29 mouse cellular contexts compared by ENCODE assay signal in the genomic region with DNA sequence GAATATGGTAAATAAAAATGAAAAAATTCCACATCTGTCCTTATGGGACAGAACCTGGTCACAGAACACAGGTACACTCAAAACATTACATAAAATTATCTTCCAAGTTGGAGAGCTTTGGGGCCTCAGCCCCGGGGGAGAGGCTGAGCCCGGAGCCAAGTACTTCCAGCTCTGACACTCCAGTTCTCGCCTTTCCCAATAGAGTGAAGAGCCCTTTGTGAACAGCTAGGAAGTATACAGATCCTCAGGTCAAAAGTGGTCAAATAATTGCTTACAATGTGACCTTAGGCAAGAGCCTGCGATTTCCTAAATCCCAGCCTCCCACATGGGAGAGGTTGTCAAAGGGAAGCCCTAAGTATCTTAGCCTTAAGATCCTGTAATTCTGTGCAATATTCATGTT. TPM values are rescaled to one million over a fixed set of nuclear protein-coding genes. Genes with fewer than 3 reads are reported as not detected.
"Had no signal": no experiment of that assay in that cellular context is flagged by ENCODE, and none has a peak within 500 bp of the region (broad histone marks: within the 10 kb centered on the region; RNA-seq: fewer than 3 reads in every experiment).

No protein-coding gene starts in this region.

- H3K4me1 ChIP-seq: hindbrain, embryonic 13.5 days; hindbrain, embryonic 15.5 days; intestine, embryonic 15.5 days had no signal

- H3K27ac ChIP-seq: heart, adult 2 months; heart, embryonic 13.5 days; heart, embryonic 15.5 days; hindbrain, embryonic 13.5 days; hindbrain, embryonic 15.5 days; intestine, embryonic 15.5 days; layer of hippocampus, adult 2 months; left cerebral cortex, adult 2 months; limb, embryonic 10.5 days; limb, embryonic 12.5 days had no signal

- H3K27me3 ChIP-seq: heart, embryonic 13.5 days; heart, embryonic 15.5 days; hindbrain, embryonic 13.5 days; hindbrain, embryonic 15.5 days; intestine, embryonic 15.5 days; limb, embryonic 12.5 days had no signal

- DNase-seq: gastrocnemius, postnatal 14 days; gastrocnemius, postnatal 36 days; heart, adult 11 months; heart, adult 2 months; heart, postnatal 14 days; heart, postnatal 36 days; kidney, adult 18-20 months; kidney, adult 8-10 months; kidney, postnatal 10 days; kidney, postnatal 25 days; kidney, postnatal 4 days had no signal

- H3K4me3 ChIP-seq: heart, adult 2 months; heart, embryonic 13.5 days; heart, embryonic 15.5 days; hindbrain, embryonic 13.5 days; hindbrain, embryonic 15.5 days; intestine, embryonic 15.5 days; layer of hippocampus, adult 2 months; left cerebral cortex, adult 2 months; limb, embryonic 10.5 days; limb, embryonic 12.5 days had no signal

- H3K9me3 ChIP-seq: heart, embryonic 15.5 days; hindbrain, embryonic 13.5 days; hindbrain, embryonic 15.5 days; intestine, embryonic 15.5 days; limb, embryonic 10.5 days; limb, embryonic 12.5 days had no signal

- ATAC-seq: inflammation-experienced regulatory T-cells, adult 6 months; intestine, embryonic 15.5 days; intestine, postnatal 0 days had no signal

- H3K36me3 ChIP-seq: heart, embryonic 13.5 days; heart, embryonic 15.5 days; hindbrain, embryonic 13.5 days; hindbrain, embryonic 15.5 days; intestine, embryonic 15.5 days; limb, embryonic 10.5 days; limb, embryonic 12.5 days had no signal

- H3K4me2 ChIP-seq: heart, embryonic 11.5 days; heart, embryonic 13.5 days; heart, embryonic 15.5 days; hindbrain, embryonic 13.5 days; hindbrain, embryonic 15.5 days; intestine, embryonic 15.5 days; limb, embryonic 12.5 days had no signal

- H3K9ac ChIP-seq: heart, embryonic 13.5 days; heart, embryonic 15.5 days; hindbrain, embryonic 13.5 days; hindbrain, embryonic 15.5 days; intestine, embryonic 15.5 days; limb, embryonic 12.5 days had no signal

RNA-seq across cellular contexts. Expression of gene Slc34a2, which starts 55.1 kb away (rescaled TPM):
- total RNA-seq: gastrocnemius, adult 18-20 months; gastrocnemius, adult 8-10 months; gastrocnemius, postnatal 14 days; gastrocnemius, postnatal 36 days; heart, adult 2 months; hematopoietic stem cell, adult 5-6 weeks; layer of hippocampus, adult 2 months; layer of hippocampus, postnatal 25 days; left cerebral cortex, adult 2 months; left cerebral cortex, postnatal 36 days had no signal
- polyA plus RNA-seq: heart, embryonic 11.5 days; heart, embryonic 13.5 days; hindbrain, embryonic 11.5 days; hindbrain, embryonic 13.5 days; inflammation-experienced regulatory T-cells, adult 6 months; limb, embryonic 10.5 days; limb, embryonic 12.5 days had no signal
